Mouse (Mus musculus) embryonic facial prominence, embryonic 15.5 days (tissue): ENCODE measurements at regions not wholly inside any gene's neighbourhood (a gene's known extent, or its start where the extent isn't known, plus 50 kb on each side); places are given as distances from the start of the nearest gene placed in this dataset.
"Not testable (repeated sequence)": the region's sequence is repeated elsewhere in the genome, so short reads cannot be mapped to it uniquely, and the experiment has no call there.

Experiments used
- ATAC-seq: fragments of 200-750 bp; cut with Nextera tagmentation; 2 replicates; pipeline ENCODE4 v1.8.0; 2017; ENCODE audit warnings: low read depth, moderate TSS enrichment; ENCODE audit not compliant: insufficient number of reproducible peaks, low FRiP score, low TSS enrichment
- H3K27ac ChIP-seq: fragments of 300-500 bp; sonication (generic); replicated peaks from 2 replicates; pipeline ENCODE4 v1.5.1; 2015; ENCODE audit warnings: mild to moderate bottlenecking, inconsistent platforms
- H3K27me3 ChIP-seq: fragments of 300-500 bp; sonication (generic); 2 replicates; pipeline ENCODE4 v1.6.1; 2015; ENCODE audit warnings: inconsistent platforms
- H3K36me3 ChIP-seq: fragments of 300-500 bp; sonication (generic); 2 replicates; pipeline ENCODE4 v1.6.1; 2015; ENCODE audit warnings: mild to moderate bottlenecking, inconsistent platforms
- H3K4me1 ChIP-seq: fragments of 300-500 bp; sonication (generic); 2 replicates; pipeline ENCODE4 v1.6.1; 2015; ENCODE audit warnings: inconsistent platforms
- H3K4me2 ChIP-seq: fragments of 300-500 bp; sonication (generic); replicated peaks from 2 replicates; pipeline ENCODE4 v1.6.1; 2015; ENCODE audit warnings: mild to moderate bottlenecking, inconsistent platforms
- H3K4me3 ChIP-seq: fragments of 300-500 bp; sonication (generic); replicated peaks from 2 replicates; pipeline ENCODE4 v1.5.1; 2015; ENCODE audit warnings: mild to moderate bottlenecking, inconsistent platforms
- H3K9ac ChIP-seq: fragments of 300-500 bp; sonication (generic); 2 replicates; pipeline ENCODE4 v1.6.1; 2015; ENCODE audit warnings: inconsistent platforms
- H3K9me3 ChIP-seq: fragments of 300-500 bp; sonication (generic); replicated peaks from 2 replicates; pipeline ENCODE4 v1.6.1; 2016; ENCODE audit warnings: inconsistent platforms
- WGBS: fragments of 180-500 bp; shearing (Covaris S2); methylation state at CpG from one replicate; pipeline ENCODE4 v1.1.7; 2015; 5-methylcytosine and 5-hydroxymethylcytosine counted together

- Histone ChIP-seq H3K27me3 (no peaks in the 10 kb centered on the region), H3K4me1 (no peaks in the 10 kb centered on the region), H3K27ac (no peak overlapping the region), H3K4me2 (no peak overlapping the region), H3K4me3 (no peak overlapping the region), H3K9ac (no peak overlapping the region), H3K9me3 (no peaks in the 10 kb centered on the region; the same call in none of the 2 replicates), H3K36me3 (no peaks in the 10 kb centered on the region)
- 62% methylated on average over 2 of the region's 2 CpGs for WGBS
- no peak for ATAC-seq
Measured at GRCm38 (mm10) chr17:3035099-3035498, 79.7 kb upstream of the Scaf8 start.

- ATAC-seq: no peak
- no peaks in the 10 kb centered on the region; the same call in 1 of the 2 replicates for H3K9me3 ChIP-seq
- no peaks in the 10 kb centered on the region for H3K27me3 ChIP-seq
- no peak overlapping the region for H3K27ac ChIP-seq
- no peak overlapping the region for H3K9ac ChIP-seq
- WGBS: 41% methylated on average over 3 of the region's 3 CpGs
- H3K4me3 ChIP-seq: no peak overlapping the region
- no peaks in the 10 kb centered on the region for H3K4me1 ChIP-seq
- no peaks in the 10 kb centered on the region for H3K36me3 ChIP-seq
- H3K4me2 ChIP-seq: no peak overlapping the region
Measured at GRCm38 (mm10) chr17:3037145-3037870, 77.5 kb upstream of the Scaf8 start.

GRCm38 (mm10) chr17:3038067-3038466 lies 76.7 kb upstream of the Scaf8 start:
- Histone ChIP-seq H3K4me2 (no peak overlapping the region), H3K27ac (no peak overlapping the region), H3K9me3 (no peaks in the 10 kb centered on the region; the same call in 1 of the 2 replicates), H3K27me3 (no peaks in the 10 kb centered on the region), H3K36me3 (no peaks in the 10 kb centered on the region), H3K9ac (no peak overlapping the region), H3K4me3 (no peak overlapping the region), H3K4me1 (no peaks in the 10 kb centered on the region)
- 0 out of 2 replicates have a peak, but pooled peaks have one; percentile 20 for ATAC-seq
- WGBS: 75% methylated on average over 1 of the region's 1 CpGs

- H3K4me3 ChIP-seq, ATAC-seq: not testable (repeated sequence)
- 88% methylated on average over 20 of the region's 20 CpGs for WGBS
Measured at GRCm38 (mm10) chr17:3044520-3044919, 70.3 kb upstream of the Scaf8 start.

GRCm38 (mm10) chr17:3053859-3054258 lies 60.9 kb upstream of the Scaf8 start:
- 77% methylated on average over 4 of the region's 4 CpGs for WGBS
- H3K27ac ChIP-seq, ATAC-seq, H3K9ac ChIP-seq, H3K4me3 ChIP-seq, H3K27me3 ChIP-seq, H3K4me2 ChIP-seq, H3K4me1 ChIP-seq, H3K36me3 ChIP-seq, H3K9me3 ChIP-seq: not testable (repeated sequence)

More at GRCm38 (mm10) chr17:3044520-3044919, 70.3 kb upstream of the Scaf8 start:
- not testable (repeated sequence) for H3K27ac ChIP-seq, H3K4me2 ChIP-seq, H3K4me1 ChIP-seq, H3K9ac ChIP-seq, H3K9me3 ChIP-seq, H3K36me3 ChIP-seq, H3K27me3 ChIP-seq

- H3K27me3 ChIP-seq, H3K36me3 ChIP-seq, H3K4me3 ChIP-seq, H3K9ac ChIP-seq, H3K4me1 ChIP-seq, H3K4me2 ChIP-seq, H3K9me3 ChIP-seq, H3K27ac ChIP-seq, ATAC-seq: not testable (repeated sequence)
- WGBS: 34% methylated on average over 8 of the region's 8 CpGs
Measured at GRCm38 (mm10) chr17:3054848-3055247, 59.9 kb upstream of the Scaf8 start.

- not testable (repeated sequence) for H3K4me2 ChIP-seq, H3K4me3 ChIP-seq, H3K9me3 ChIP-seq, H3K4me1 ChIP-seq, H3K36me3 ChIP-seq, ATAC-seq, H3K27me3 ChIP-seq, H3K27ac ChIP-seq, H3K9ac ChIP-seq
- WGBS: 77% methylated on average over 3 of the region's 3 CpGs
Measured at GRCm38 (mm10) chr17:3055376-3055775, 59.4 kb upstream of the Scaf8 start.

GRCm38 (mm10) chr17:3063401-3063800 lies 51.4 kb upstream of the Scaf8 start:
- not testable (repeated sequence) for H3K9me3 ChIP-seq, H3K9ac ChIP-seq, H3K4me2 ChIP-seq, H3K36me3 ChIP-seq, H3K4me3 ChIP-seq, H3K4me1 ChIP-seq, H3K27ac ChIP-seq, ATAC-seq, H3K27me3 ChIP-seq
- 87% methylated on average over 1 of the region's 1 CpGs for WGBS
